Mouse (Mus musculus): ENCODE results near the gene Dgcr2. TPM values are rescaled to one million over a fixed set of nuclear protein-coding genes. Genes with fewer than 3 reads are reported as not detected.
A peak's percentile ranks its signal among the peaks of the same experiment; 100 is the strongest.

Dgcr2 gene
- polyA plus RNA-seq, 1 experiment from 2014 or later: 98.6 TPM

- Histone ChIP-seq H3K4me1 (peaks cover 23% of the 10 kb centered on the region), H3K4me3 (peak overlapping the region; percentile 62), H3K27me3 (replicated peaks; ENCODE audit: low read depth, poor library complexity, severe bottlenecking) (peaks cover 87% of the 10 kb centered on the region), H3K36me3 (replicated peaks) (peaks cover 7% of the 10 kb centered on the region; the same call in 1 of the 2 replicates), H3K9me3 (no peaks in the 10 kb centered on the region), H3K27ac (replicated peaks) (no peak overlapping the region)
- no peak for DNase-seq (ENCODE audit: low spot score)
- WGBS: 53% methylated on average over 7 of the region's 7 CpGs
Measured at GRCm38 (mm10) chr16:17834543-17834942, 63.8 kb downstream of the Dgcr2 start.

- Histone ChIP-seq H3K9me3 (no peaks in the 10 kb centered on the region), H3K27me3 (replicated peaks; ENCODE audit: low read depth, poor library complexity, severe bottlenecking) (peaks cover 94% of the 10 kb centered on the region), H3K4me3 (peak overlapping the region; percentile 62), H3K36me3 (replicated peaks) (peaks cover 5% of the 10 kb centered on the region; the same call in 1 of the 2 replicates), H3K27ac (replicated peaks) (peak overlapping the region; percentile 71), H3K4me1 (peaks cover 25% of the 10 kb centered on the region)
- under 1% methylated on average over 103 of the region's 103 CpGs for WGBS
- peak; percentile 73 for DNase-seq (ENCODE audit: low spot score)
Measured at GRCm38 (mm10) chr16:17833681-17834399, 64.5 kb downstream of the Dgcr2 start.

- Histone ChIP-seq H3K4me1 (peaks cover 25% of the 10 kb centered on the region), H3K27me3 (replicated peaks; ENCODE audit: low read depth, poor library complexity, severe bottlenecking) (peaks cover 98% of the 10 kb centered on the region), H3K9me3 (no peaks in the 10 kb centered on the region), H3K27ac (replicated peaks) (peak overlapping the region; percentile 71), H3K36me3 (replicated peaks) (no peaks in the 10 kb centered on the region), H3K4me3 (peak overlapping the region; percentile 62)
- WGBS: under 1% methylated on average over 37 of the region's 37 CpGs
- peak; percentile 66 for DNase-seq (ENCODE audit: low spot score)
Measured at GRCm38 (mm10) chr16:17833321-17833680, 65.1 kb downstream of the Dgcr2 start.

- 24% methylated on average over 7 of the region's 7 CpGs for WGBS
- Histone ChIP-seq H3K27me3 (replicated peaks; ENCODE audit: low read depth, poor library complexity, severe bottlenecking) (peaks cover 99% of the 10 kb centered on the region), H3K27ac (replicated peaks) (peak within 1 kb of the TSS; percentile 71), H3K4me1 (peaks cover 25% of the 10 kb centered on the region), H3K4me3 (peak within 1 kb of the TSS; percentile 62), H3K36me3 (replicated peaks) (no peaks in the 10 kb centered on the region), H3K9me3 (no peaks in the 10 kb centered on the region)
- DNase-seq (ENCODE audit: low spot score): no peak
Measured at GRCm38 (mm10) chr16:17832821-17833220, 65.5 kb downstream of the Dgcr2 start, which contains the start of gene B830017H08Rik. B830017H08Rik (plus strand) TSS chr16:17833121.

- H3K27ac ChIP-seq (replicated peaks): no peak overlapping the region
- no peaks in the 10 kb centered on the region for H3K9me3 ChIP-seq
- no peaks in the 10 kb centered on the region for H3K36me3 ChIP-seq (replicated peaks)
- DNase-seq (ENCODE audit: low spot score): peak; percentile 41
- peaks cover 25% of the 10 kb centered on the region for H3K4me1 ChIP-seq
- 7% methylated on average over 11 of the region's 11 CpGs for WGBS
- no peak overlapping the region for H3K4me3 ChIP-seq
- H3K27me3 ChIP-seq (replicated peaks; ENCODE audit: low read depth, poor library complexity, severe bottlenecking): peaks cover 99% of the 10 kb centered on the region
Measured at GRCm38 (mm10) chr16:17831781-17832180, 66.6 kb downstream of the Dgcr2 start.

- peaks cover 95% of the 10 kb centered on the region for H3K27me3 ChIP-seq (replicated peaks; ENCODE audit: low read depth, poor library complexity, severe bottlenecking)
- no peaks in the 10 kb centered on the region for H3K9me3 ChIP-seq
- 52% methylated on average over 10 of the region's 10 CpGs for WGBS
- H3K27ac ChIP-seq (replicated peaks): no peak overlapping the region
- no peaks in the 10 kb centered on the region for H3K36me3 ChIP-seq (replicated peaks)
- no peak for DNase-seq (ENCODE audit: low spot score)
- H3K4me3 ChIP-seq: no peak overlapping the region
- H3K4me1 ChIP-seq: peaks cover 25% of the 10 kb centered on the region
Measured at GRCm38 (mm10) chr16:17830385-17831178, 67.8 kb downstream of the Dgcr2 start.

- no peak for DNase-seq (ENCODE audit: low spot score)
- no peak overlapping the region for H3K4me3 ChIP-seq
- H3K36me3 ChIP-seq (replicated peaks): no peaks in the 10 kb centered on the region
- H3K4me1 ChIP-seq: peaks cover 19% of the 10 kb centered on the region
- no peaks in the 10 kb centered on the region for H3K9me3 ChIP-seq
- peaks cover 78% of the 10 kb centered on the region for H3K27me3 ChIP-seq (replicated peaks; ENCODE audit: low read depth, poor library complexity, severe bottlenecking)
- 62% methylated on average over 3 of the region's 3 CpGs for WGBS
- no peak overlapping the region for H3K27ac ChIP-seq (replicated peaks)
Measured at GRCm38 (mm10) chr16:17828867-17829266, 69.5 kb downstream of the Dgcr2 start.

GRCm38 (mm10) chr16:17828229-17828628, 70.1 kb downstream of the Dgcr2 start:
- H3K36me3 ChIP-seq (replicated peaks): no peaks in the 10 kb centered on the region
- peaks cover 71% of the 10 kb centered on the region for H3K27me3 ChIP-seq (replicated peaks; ENCODE audit: low read depth, poor library complexity, severe bottlenecking)
- peaks cover 13% of the 10 kb centered on the region for H3K4me1 ChIP-seq
- H3K27ac ChIP-seq (replicated peaks): no peak overlapping the region
- no peaks in the 10 kb centered on the region for H3K9me3 ChIP-seq
- WGBS: 89% methylated on average over 2 of the region's 2 CpGs
- H3K4me3 ChIP-seq: no peak overlapping the region
- DNase-seq (ENCODE audit: low spot score): no peak

- no peak overlapping the region for H3K4me3 ChIP-seq
- H3K36me3 ChIP-seq (replicated peaks): no peaks in the 10 kb centered on the region
- H3K9me3 ChIP-seq: no peaks in the 10 kb centered on the region
- no peak overlapping the region for H3K27ac ChIP-seq (replicated peaks)
- H3K4me1 ChIP-seq: 0 out of 2 replicates have a peak, but pooled peaks cover 6% of the 10 kb centered on the region
- 87% methylated on average over 2 of the region's 2 CpGs for WGBS
- no peak for DNase-seq (ENCODE audit: low spot score)
- H3K27me3 ChIP-seq (replicated peaks; ENCODE audit: low read depth, poor library complexity, severe bottlenecking): peaks cover 54% of the 10 kb centered on the region
Measured at GRCm38 (mm10) chr16:17826500-17826899, 71.9 kb downstream of the Dgcr2 start.

GRCm38 (mm10) chr16:17816528-17816927, 81.8 kb downstream of the Dgcr2 start:
- Histone ChIP-seq H3K9me3 (no peaks in the 10 kb centered on the region), H3K27me3 (replicated peaks; ENCODE audit: low read depth, poor library complexity, severe bottlenecking) (peaks cover 61% of the 10 kb centered on the region), H3K4me1 (peaks cover 17% of the 10 kb centered on the region), H3K4me3 (no peak overlapping the region), H3K27ac (replicated peaks) (no peak overlapping the region), H3K36me3 (replicated peaks) (no peaks in the 10 kb centered on the region)
- WGBS: 79% methylated on average over 8 of the region's 8 CpGs
- DNase-seq (ENCODE audit: low spot score): no peak

GRCm38 (mm10) chr16:17815411-17816402, 82.7 kb downstream of the Dgcr2 start:
- peak overlapping the region; percentile 64 for H3K4me3 ChIP-seq
- H3K4me1 ChIP-seq: peaks cover 20% of the 10 kb centered on the region
- H3K27ac ChIP-seq (replicated peaks): peak overlapping the region; percentile 86
- H3K27me3 ChIP-seq (replicated peaks; ENCODE audit: low read depth, poor library complexity, severe bottlenecking): peaks cover 66% of the 10 kb centered on the region
- WGBS: 2% methylated on average over 63 of the region's 63 CpGs
- no peaks in the 10 kb centered on the region for H3K9me3 ChIP-seq
- no peaks in the 10 kb centered on the region for H3K36me3 ChIP-seq (replicated peaks)
- peak; percentile 88 for DNase-seq (ENCODE audit: low spot score)

GRCm38 (mm10) chr16:17813173-17813572, 85.2 kb downstream of the Dgcr2 start:
- DNase-seq (ENCODE audit: low spot score): no peak
- peaks cover 86% of the 10 kb centered on the region for H3K27me3 ChIP-seq (replicated peaks; ENCODE audit: low read depth, poor library complexity, severe bottlenecking)
- H3K27ac ChIP-seq (replicated peaks): no peak overlapping the region
- no peak overlapping the region for H3K4me3 ChIP-seq
- 52% methylated on average over 4 of the region's 4 CpGs for WGBS
- peaks cover 43% of the 10 kb centered on the region for H3K4me1 ChIP-seq
- H3K9me3 ChIP-seq: no peaks in the 10 kb centered on the region
- H3K36me3 ChIP-seq (replicated peaks): 0 out of 2 replicates have a peak, but pooled peaks cover under 1% of the 10 kb centered on the region
